Mouse (Mus musculus): ENCODE measurements around the gene Ugt1a1.

GRCm38 (mm10) chr1:88234646-88235045 is 22.9 kb downstream of the Ugt1a1 start:
- TF ChIP-seq GATA1 (IDR thresholded peaks at IDR 0.05; ENCODE audit: low read length) (no peak), TAL1 (IDR thresholded peaks at IDR 0.05; ENCODE audit: low read length) (no peak)

All from erythroblast, embryonic 14.5 days (primary cell).